Mouse (Mus musculus) adrenal gland, adult 8-10 months (tissue): ENCODE data around the gene Ccl22. TPM values are rescaled to one million over a fixed set of nuclear protein-coding genes. Genes with fewer than 3 reads are reported as not detected.

ENCODE experiments used
- DNase-seq: peaks from one replicate; pipeline ENCODE4 v3.0.0; 2022
- total RNA-seq, 4 experiments: library from RNA; stranded (reverse); gene quantifications; 2 replicates each; pipeline ENCODE4 v1.2.4; 2022

Gene Ccl22
- total RNA-seq, 4 experiments from 2014 or later: 0.59 TPM; not detected in 3

DNA sequence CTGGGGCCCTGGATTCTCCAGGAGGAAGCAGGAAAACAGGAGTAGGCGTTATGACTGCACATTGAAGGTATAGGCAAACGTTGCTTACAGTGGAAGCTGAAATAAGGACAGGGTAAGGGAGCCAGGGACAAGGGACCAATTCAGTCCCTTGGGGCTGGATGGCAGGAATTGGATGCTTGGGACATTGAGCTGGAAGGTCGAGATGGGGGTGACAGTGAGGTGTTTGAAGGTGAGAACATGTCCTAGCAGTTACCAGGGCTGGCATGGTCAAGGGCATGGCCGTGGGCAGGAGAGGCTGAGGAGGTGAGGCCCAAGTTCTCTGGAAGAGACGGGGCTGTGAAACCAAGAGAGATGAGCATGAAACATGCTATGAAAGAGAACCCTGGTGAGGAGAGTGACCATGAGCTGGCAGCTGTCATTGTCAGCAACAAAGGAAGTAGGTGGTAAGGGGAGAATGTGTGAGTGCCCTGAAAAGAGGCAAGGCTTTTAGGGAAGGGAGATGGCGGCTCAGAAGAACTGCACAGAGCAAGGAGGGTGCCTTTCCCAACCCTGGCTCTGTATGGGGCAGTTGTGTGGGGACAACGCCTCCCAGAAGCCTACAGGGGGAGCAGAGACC, 10.5 kb upstream of the Ccl22 start:
- DNase-seq: no peak

DNA sequence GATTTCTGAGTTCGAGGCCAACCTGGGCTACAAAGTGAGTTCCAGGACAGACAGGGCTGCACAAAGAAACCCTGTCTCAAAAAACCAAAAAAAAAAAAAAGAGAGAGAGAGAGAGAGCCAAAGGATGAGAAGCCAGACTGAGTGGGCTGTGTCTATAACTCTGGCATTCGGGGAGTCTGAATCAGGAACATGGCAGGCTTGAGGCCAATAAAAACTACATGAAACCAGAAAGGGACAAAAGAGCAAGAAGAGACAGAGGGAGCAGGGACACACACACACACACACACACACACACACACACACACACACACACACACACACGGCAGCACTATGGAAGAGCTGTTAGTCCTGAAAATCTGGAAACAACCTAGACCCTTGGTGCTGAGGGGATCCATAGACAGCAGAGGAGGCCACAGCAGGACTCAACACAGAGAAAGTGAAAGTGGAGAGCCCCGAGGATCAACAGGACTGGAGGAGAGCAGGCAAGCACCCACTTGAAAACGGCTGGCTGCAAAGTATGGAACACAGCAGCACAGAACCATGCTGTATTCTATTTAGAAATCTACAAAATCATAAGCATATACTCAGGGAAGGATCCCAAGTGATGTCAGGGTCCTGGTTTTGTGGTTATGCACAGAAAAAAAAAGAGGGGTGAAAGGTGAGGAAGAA, 9.8 kb upstream of the Ccl22 start:
- peak; percentile 18 for DNase-seq

DNA sequence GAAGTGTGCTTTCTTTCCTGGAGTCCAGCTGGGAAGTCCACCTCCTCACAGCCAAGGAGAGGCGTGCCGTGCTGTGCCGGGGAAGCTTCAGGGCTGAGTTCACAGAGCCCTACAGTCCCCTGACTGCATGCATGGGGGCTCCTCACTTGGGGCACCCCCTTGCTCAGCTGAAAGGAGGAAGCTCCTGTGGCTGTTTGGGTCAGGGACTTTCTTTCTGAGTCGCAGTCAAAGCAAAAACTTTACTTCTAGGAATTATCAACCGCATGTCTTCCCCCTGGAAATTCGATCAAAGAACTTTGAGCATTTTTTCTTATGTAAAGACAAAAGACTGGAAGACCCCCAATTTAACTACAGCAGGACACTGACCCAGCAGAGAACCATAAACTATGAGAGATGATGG, 5.6 kb upstream of the Ccl22 start:
- DNase-seq: peak; percentile 17

DNA sequence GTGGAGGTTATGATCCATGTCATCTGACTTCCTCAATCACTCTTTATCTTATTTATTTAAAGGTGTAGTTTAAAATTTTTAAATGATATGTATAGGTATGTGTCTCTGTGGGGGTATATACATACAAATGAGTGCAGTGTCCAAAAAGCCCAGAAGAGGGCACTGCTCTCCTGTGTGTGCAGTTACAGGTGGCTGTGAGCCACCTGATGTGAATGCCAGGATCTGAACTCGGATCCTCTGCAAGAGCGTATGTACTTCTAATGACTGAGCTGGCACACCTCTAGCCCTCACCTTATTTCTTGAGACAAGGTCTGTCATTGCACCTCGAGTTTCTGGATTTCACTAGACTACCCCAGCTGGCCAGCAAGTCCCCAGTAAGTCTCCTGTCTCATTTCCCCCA, 4.8 kb upstream of the Ccl22 start:
- no peak for DNase-seq

DNA sequence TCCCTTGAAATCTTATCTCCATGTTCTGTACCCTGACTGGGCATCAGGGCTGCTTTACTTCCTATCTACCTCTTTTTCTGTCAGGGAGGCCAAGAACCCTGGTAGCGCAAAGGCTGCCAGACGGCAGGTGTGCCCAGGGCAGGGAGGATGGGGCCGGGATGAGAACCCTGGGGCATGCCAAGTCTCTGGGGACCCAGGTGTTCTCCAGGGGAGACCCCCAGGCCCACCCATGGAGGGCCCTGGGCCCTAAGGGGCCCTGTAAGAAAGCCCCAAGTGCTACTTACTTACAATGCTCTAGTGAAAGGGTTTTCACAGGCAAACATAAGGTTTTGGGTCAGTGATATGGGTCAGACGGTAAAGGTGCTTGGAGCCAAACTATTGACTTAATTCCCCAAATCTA, 3.7 kb upstream of the Ccl22 start:
- DNase-seq: no peak

DNA sequence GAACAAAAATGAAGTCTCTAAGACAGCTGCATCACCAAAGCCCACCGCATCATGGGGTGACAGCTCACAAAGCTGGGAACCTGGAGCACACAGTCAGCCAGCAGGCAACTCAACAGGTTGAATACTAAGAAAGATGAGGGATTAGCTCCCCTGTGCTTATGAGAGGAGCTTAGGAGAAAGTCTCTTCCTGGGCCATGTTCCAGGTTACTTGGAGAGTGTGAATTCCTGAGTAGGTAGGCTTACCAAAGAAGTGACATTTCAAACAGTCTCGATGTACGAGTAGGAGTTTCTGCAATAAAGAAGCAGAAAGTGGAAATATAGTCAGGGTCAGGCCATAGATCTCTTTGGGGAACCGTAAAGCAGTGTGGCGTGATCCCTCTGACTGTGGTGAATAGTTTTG, 906 bp upstream of the Ccl22 start:
- DNase-seq: no peak

DNA sequence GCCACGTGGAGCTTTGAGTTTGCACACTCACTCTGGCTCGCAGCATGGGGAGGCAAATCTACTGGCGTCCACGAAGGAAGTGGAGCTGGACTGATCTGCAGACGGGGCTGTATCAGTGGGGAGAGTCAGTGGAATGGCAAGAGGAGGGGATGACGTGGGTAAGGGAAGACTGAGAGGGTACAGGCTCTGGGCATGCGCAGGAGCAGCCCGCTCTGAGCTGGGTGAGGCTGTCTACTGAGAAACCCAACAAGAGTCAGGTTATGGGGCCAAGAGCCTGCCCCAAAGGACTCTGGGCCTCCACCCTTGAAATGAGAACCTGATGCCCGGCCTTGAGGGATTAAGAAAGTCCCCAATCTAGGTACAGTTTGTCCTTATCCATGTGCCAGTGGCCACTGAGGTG, 418 bp upstream of the Ccl22 start:
- DNase-seq: no peak

DNA sequence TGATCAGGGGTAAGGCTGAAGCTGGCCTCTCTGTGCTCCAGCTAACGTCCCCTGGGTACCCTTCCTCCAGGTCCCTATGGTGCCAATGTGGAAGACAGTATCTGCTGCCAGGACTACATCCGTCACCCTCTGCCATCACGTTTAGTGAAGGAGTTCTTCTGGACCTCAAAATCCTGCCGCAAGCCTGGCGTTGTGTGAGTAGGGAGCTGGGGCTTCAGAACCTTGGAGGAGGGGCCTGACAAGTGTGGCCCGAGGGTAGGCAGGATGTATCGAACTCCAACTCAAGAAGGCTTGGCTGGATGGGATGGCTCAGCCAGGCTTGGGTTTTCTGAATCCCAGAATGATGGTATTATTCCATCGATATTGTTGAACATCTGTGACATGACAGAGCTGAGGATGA, 1.4 kb downstream of the Ccl22 start:
- DNase-seq: no peak

DNA sequence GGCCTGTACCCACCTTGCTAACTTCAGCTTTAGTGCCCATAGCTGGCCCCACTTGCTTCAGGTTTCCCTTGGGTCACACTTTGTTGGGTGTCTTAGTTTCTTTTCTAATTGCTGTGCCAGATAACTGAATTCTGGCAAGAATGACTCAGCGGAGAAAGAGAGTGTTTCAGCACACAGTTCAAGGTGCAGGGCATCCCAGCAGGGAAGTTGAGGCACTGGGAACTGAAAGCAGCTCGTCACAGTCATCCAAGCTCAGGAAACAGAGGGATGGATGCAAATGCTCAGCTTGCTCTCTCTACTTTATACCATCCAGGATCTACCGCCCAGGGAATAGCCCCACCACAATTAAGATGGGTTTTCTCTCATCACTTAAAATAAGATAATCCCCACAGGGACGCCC, 3.0 kb downstream of the Ccl22 start:
- no peak for DNase-seq

DNA sequence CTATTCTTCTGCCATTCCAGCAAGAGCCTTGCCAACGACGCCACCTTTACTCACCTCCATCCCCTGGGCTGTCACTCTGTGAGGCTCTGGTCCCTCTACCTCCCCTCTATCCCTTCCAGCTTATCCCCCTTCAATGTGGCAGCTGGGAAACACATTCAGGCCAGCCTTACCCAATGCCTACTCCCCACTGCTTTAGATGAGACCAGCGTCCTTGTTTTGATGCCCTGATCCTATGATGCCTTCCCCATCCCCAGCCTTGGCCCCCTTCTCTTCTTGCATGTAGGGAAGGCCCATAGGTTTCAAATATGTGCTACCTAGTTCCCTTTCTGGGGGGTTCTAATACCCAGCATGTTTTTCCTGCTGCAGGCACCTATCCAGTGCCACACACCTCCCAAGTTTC, 4.6 kb downstream of the Ccl22 start:
- DNase-seq: no peak

DNA sequence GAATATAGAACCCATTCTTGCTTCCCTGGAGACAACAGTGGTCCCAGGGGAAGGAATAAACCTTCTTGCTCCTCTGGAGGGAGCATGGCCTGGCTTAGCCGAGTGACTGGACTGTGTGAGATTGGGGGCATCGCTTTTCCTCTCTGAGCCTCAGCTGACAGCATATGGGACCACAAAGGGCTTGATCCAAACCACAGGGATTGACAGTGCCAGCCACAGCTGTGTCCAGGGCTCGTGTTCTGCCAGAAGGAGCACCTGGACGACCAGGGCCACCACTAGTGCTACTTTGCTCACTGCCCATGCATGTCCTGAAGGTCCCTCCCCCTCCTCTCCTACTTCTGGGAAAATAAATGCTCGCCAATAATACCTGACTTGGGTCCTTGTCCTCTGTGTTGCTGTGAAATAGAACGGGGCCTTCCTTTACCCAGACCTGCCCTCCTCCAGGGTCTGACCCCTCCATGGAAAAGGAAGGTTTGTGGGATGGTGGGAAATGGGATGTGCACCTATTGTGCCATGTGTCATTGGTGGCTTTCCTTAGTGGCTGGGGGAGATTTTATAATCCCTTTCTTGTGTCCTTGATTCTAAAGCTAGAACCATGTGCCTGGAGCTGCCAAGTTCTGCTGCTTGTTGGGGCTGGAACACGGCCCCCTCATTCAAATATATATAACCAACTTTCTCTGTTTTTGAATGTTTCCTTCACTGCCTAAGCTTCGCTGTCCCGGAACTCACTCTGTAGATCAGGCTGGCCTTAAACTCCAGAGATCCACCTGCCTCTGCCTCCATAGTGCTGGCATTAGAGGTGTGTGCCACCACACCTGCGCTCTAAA, 5.8 kb downstream of the Ccl22 start:
- no peak for DNase-seq

DNA sequence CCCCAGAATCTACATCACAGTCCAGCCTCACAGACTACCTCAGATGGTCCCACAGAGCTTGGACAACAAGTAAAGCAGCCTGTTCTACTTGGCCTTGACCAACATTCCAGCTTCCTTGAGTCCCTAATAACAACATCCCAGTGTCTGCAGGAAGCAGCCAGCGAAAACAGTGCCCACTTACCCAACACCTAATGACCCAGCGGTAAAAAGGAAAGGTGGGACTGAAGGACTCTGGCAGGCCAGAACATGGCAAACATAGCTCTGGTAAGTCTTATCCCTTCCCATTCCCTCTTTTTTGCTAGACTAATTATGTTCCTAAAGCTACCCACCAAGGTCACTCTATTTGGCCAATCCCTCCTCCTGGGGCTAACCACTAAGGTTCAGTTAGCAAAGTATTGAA, 8.6 kb downstream of the Ccl22 start:
- no peak for DNase-seq

DNA sequence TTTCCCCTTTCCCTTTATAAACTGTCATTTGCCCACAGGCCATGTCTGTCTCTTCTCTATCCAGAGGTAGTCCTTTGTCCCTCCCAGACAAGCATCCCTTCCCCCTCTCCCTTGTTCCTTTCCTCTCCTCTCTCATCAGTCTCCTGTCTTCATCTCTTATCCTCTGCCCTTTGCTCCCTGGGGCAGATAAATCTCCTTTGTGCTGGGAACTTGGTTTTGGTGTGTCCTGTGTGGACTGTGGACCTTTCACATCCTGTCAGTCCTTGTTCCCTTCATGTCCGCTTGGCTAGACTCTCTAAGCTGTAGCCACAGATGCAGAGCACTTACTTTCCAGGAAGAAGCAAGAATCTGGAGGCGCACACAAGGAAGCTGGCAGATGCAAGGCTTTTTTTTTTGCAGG, 9.1 kb downstream of the Ccl22 start:
- DNase-seq: no peak

DNA sequence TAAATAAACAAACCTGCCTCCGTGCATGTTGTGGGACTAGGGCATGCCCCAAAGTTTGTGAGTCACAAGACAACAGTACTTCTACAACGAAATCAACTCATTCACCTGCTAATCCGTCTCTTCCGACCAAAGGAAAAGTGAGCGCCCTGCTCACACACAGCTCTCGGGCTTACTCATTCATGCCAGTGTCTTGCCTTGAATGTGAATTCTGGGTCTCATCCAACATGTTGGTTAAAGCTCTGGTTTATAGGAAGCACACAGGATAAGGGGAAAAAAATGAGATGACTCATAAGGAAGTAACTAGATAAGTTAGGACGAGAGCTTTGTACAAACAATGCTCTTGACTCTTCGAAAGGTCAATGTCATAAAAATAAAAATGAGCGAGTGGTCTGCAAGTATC, 21.6 kb downstream of the Ccl22 start:
- DNase-seq: no peak

DNA sequence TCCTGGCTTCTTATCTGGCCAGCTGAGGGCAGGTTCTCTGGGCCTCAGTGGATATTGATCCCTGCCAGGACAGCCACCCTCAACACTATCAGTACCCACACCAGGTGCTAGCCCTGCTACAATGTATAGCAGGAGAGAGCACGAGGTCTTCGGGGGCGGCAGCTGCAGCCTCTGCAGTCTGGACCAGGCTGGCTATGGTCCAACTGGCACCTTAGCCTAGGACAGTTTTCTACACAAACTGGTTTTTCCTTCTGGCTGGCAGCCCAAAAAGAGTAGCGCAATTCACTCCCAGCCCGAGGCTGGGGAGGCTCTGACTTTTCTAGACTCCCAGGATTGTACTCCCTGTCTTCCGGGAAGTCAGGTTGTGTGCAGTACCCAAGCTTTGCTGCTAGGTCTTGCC, 25.6 kb downstream of the Ccl22 start:
- no peak for DNase-seq

DNA sequence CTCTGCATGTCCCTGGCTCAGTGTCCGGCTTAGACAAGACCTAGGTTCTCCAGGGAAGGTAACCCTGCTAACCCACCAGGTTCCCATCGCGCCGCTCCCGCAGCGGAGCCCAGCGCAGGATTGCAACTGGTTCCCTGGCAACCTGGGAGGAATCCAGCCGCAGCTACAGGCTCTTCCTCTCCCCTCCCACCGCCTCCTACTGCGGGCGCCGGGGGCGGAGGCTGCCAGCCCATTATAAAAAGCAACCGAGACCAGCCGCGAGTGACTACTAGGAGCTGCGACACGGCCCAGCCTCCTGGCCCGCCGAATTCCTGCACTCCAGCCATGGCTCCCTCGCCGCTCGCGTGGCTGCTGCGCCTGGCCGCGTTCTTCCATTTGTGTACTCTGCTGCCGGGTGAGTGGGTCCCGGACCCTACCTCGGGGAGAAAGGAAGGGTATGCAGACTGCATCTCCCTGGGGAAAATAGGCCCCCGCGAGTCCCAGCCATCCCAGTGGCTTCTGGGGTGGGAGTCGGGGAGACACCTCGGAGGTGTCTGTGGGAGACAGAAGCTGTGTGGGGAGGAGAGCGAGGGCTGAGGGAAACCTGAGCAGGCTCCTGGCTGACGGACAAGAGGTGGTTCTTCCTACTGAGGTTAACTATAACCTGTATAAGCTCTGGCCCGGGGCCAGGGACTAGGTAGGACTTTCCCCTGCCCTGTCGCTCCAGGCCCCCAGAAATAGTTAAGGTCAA, 26.7 kb downstream of the Ccl22 start, which contains the start of gene Cx3cl1:
Gene Cx3cl1, plus strand, starts transcription at position 69 of the 730 bp plus-strand sequence.
- DNase-seq: peak; percentile 85

DNA sequence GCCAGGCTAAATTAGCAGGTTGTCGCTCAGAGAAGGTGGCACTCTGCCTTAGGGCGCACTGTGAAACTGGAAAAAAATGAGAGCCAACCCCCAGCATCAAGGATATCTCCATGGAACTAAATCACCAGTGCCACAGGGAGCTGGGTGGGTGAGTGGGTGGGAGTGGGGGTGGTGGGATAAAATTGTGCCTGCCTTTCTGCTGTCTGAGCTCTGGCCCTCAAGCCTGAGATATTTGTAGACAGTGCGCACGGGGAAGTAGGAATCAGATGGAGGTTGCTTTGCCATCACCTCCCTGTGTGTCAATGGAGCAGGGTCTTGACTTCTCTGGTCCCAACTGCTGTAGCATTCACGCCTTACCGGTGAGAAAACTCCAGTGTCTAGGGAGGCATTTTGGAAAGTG, 27.7 kb downstream of the Ccl22 start:
- no peak for DNase-seq

DNA sequence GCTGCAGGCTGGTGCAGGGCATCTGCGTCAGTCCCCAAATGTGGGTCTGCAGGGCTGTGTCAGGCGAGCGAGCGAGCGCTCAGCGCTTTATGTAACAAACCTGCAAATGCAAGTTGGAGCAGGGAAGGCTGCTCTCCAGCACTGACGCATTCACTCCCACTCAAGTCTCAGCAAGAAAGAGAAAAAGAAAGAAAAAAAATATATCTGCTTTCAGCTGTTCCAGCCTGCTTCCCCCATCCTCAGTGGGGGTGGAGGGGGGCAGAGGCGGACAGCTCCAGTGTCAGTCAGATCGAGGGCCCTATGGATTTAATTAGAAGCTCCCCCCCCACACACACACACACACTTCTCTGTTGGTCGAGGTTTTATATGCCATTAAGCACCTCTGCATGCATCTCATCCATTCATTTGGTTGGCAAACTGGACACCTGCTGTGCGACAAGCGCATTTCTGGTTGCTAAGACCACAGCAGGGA, 28.3 kb downstream of the Ccl22 start:
- no peak for DNase-seq

DNA sequence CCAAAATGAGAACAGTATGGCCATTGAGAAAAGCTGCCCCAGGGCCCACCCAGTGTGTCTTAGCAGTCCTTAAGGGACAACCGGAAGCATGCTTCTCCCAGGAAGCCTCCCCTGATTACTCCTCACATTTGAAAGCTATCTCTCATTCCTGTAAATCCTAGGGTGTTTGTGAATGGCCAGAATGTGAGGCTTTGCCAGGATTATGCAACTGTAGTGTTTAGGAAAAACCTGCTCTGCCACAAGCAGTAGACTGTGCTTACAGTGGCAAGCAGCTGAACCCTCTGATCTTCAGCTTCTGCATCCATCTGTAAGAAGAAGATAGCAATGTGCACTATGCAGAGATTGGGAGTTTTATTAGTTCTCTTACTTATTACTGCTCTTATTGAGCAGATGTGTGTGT, 29.2 kb downstream of the Ccl22 start:
- no peak for DNase-seq

DNA sequence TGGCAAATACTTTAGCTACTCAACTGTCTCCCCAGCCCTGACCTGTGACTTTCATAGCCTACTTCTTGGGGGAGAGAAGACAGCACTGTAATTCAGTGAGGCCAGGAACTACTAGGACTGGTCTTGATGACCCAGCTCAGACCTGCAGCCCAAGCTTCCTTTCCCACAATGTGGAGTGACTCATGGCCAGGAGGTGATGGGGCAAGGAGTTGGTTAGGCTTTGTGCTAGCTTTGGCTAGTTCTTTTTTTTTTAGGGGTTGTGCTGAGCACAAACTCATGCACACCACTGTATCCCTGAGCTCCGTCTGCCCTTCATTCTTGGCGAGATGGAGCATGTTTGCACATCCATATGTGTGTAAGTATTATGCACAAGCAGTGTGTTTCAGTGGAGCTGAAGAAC, 31.0 kb downstream of the Ccl22 start:
- no peak for DNase-seq

DNA sequence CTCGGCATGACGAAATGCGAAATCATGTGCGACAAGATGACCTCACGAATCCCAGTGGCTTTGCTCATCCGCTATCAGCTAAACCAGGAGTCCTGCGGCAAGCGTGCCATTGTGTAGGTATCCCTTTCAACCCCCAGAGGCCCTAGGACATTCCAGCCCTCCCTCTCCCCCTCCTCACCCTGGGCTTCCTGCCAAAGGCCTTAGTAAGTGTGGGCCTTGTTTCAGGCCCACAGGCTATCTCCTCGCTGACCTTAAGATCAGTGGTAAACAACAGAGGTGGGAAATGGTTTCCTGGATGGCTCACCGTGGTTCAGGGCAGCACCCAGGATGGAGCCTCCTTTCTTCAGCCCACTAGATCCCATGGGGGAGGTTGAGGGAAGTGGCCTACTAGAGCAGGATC, 32.6 kb downstream of the Ccl22 start:
- no peak for DNase-seq

DNA sequence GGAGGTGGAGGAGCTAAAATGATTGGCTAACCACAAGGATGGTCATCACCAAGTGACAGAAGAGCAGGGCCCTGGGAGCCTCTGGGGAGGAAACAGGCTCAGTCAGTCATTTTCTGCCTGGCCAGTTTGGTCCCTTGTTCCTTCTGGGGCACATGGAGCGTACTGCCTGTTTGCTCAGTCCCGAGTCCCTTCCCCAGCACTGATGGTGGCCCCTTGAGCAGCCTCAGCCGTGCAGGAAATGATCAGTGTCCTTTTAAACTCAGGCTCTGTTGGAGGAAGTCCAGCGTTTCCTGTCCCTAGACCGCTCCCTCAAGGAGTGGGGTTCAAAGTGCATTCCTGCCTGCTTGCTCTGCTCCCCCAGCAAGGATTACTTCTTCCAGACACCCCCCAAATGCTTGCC, 33.1 kb downstream of the Ccl22 start:
- DNase-seq: no peak
